Comparison of ENCODE assay signal across 24 mouse cellular contexts in the genomic region with DNA sequence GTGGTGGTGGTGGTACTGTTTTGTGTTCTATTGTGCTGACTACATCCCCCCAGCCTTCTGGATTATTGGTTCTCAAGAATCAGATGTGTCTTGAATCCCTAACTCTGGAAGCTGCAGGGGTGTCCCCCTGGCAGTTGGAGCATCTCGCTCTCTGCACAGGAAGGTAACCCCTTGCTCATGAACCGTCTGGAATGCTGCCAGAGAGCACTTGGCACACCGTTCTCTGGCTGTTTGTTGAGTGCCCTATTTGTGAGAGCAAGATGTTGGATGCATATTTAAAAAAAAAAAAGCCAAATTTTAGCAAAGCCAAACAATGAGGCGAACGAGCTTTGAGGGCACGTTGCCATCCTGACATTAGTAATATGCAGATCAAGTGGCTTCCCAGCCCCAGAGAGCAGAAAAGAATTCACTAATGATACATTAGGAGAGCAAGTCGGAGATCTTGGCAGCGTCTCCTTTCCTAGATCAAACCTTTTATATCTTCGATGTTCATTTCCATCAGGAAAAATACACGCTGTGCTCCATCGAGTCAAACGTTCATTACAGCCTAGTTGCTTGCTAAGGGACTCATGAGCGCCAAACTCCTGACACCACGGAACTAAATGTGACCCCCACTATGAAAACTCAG. TPM values are rescaled to one million over a fixed set of nuclear protein-coding genes. Genes with fewer than 3 reads are reported as not detected.
A peak's percentile ranks its signal among the peaks of the same experiment; 100 is the strongest.
DNase-seq lines count a peak whose midpoint lies in the region; ATAC-seq and TF ChIP-seq lines count a peak whose summit lies in the region.
"Had no signal": no experiment of that assay in that cellular context is flagged by ENCODE, and none has a peak within 500 bp of the region (broad histone marks: within the 10 kb centered on the region; RNA-seq: fewer than 3 reads in every experiment).

No protein-coding gene starts in this region.

- no peak for TF ChIP-seq CTCF in forebrain, postnatal 0 days (IDR thresholded peaks at IDR 0.05; ENCODE audit: low read depth)

- H3K27me3 ChIP-seq in forebrain, postnatal 0 days (ENCODE audit: insufficient read depth, low read length): peaks cover 20% of the 10 kb centered on the region
- peaks cover 38% of the 10 kb centered on the region for H3K27me3 ChIP-seq in forebrain, embryonic 13.5 days
- H3K27me3 ChIP-seq: Patski had no signal

- H3K4me3 ChIP-seq in forebrain, postnatal 0 days (ENCODE audit: low read depth, low read length): no peak overlapping the region
- no peak overlapping the region for H3K4me3 ChIP-seq in forebrain, embryonic 13.5 days
- H3K4me3 ChIP-seq: embryonic facial prominence, embryonic 13.5 days; heart, embryonic 15.5 days; hindbrain, embryonic 15.5 days; intestine, embryonic 15.5 days; limb, embryonic 10.5 days; midbrain, embryonic 15.5 days had no signal

- no peak overlapping the region for H3K4me2 ChIP-seq in forebrain, postnatal 0 days (ENCODE audit: low read depth)
- H3K4me2 ChIP-seq in forebrain, embryonic 13.5 days: no peak overlapping the region
- H3K4me2 ChIP-seq: embryonic facial prominence, embryonic 13.5 days; heart, embryonic 15.5 days; hindbrain, embryonic 15.5 days; intestine, embryonic 15.5 days; midbrain, embryonic 15.5 days had no signal

- no peaks in the 10 kb centered on the region for H3K9me3 ChIP-seq in forebrain, postnatal 0 days (ENCODE audit: low read length)
- no peaks in the 10 kb centered on the region for H3K9me3 ChIP-seq in forebrain, embryonic 13.5 days (replicated peaks)
- H3K9me3 ChIP-seq: embryonic facial prominence, embryonic 13.5 days; heart, embryonic 15.5 days; hindbrain, embryonic 15.5 days; intestine, embryonic 15.5 days; limb, embryonic 10.5 days; midbrain, embryonic 15.5 days had no signal

- ATAC-seq in forebrain, postnatal 0 days: peak; percentile 47; the same call in 1 of the 2 replicates
- no peak for ATAC-seq in forebrain, embryonic 13.5 days
- ATAC-seq: activated CD4-positive, CD25-positive, alpha-beta regulatory T cell, adult 4 months; intestine, embryonic 15.5 days; midbrain, embryonic 15.5 days; Patski had no signal

- DNase-seq in forebrain, postnatal 0 days: peak; percentile 55
- DNase-seq in Muller cell, postnatal 12 days (ENCODE audit: inconsistent ontology term): peak; percentile 46
- peak; percentile 77 for DNase-seq in brain, adult 2 months (ENCODE audit: low read depth, low spot score)
- DNase-seq in cerebellum, postnatal 10 days: peak; percentile 79 to 80
- no peak for DNase-seq in layer of hippocampus, adult 8-10 months (ENCODE audit: low spot score in 2 of 2)
- no peak for DNase-seq in T-cell, adult 2 months (ENCODE audit: low spot score)
- DNase-seq: adrenal gland, postnatal 14 days; heart, postnatal 4 days; kidney, adult 9 months; kidney, postnatal 25 days; lung, adult 18-20 months; lung, postnatal 14 days; thymus, postnatal 25 days had no signal

- H3K9ac ChIP-seq in forebrain, postnatal 0 days: no peak overlapping the region
- no peak overlapping the region for H3K9ac ChIP-seq in forebrain, embryonic 13.5 days
- H3K9ac ChIP-seq: embryonic facial prominence, embryonic 13.5 days; heart, embryonic 15.5 days; hindbrain, embryonic 15.5 days; intestine, embryonic 15.5 days; midbrain, embryonic 15.5 days had no signal

- H3K36me3 ChIP-seq in forebrain, postnatal 0 days (ENCODE audit: insufficient read depth): no peaks in the 10 kb centered on the region
- no peaks in the 10 kb centered on the region for H3K36me3 ChIP-seq in forebrain, embryonic 13.5 days (ENCODE audit: poor library complexity, severe bottlenecking)
- H3K36me3 ChIP-seq: embryonic facial prominence, embryonic 13.5 days; hindbrain, embryonic 15.5 days; intestine, embryonic 15.5 days; limb, embryonic 10.5 days; midbrain, embryonic 15.5 days had no signal

- H3K4me1 ChIP-seq in forebrain, postnatal 0 days (ENCODE audit: insufficient read depth): peaks cover 6% of the 10 kb centered on the region; the same call in 1 of the 2 replicates
- peaks cover 13% of the 10 kb centered on the region for H3K4me1 ChIP-seq in forebrain, embryonic 13.5 days

- no peak overlapping the region for H3K27ac ChIP-seq in forebrain, postnatal 0 days (ENCODE audit: low read depth, low read length)
- H3K27ac ChIP-seq in forebrain, embryonic 13.5 days: no peak overlapping the region
- H3K27ac ChIP-seq: embryonic facial prominence, embryonic 13.5 days; heart, embryonic 15.5 days; hindbrain, embryonic 15.5 days; intestine, embryonic 15.5 days; limb, embryonic 10.5 days; midbrain, embryonic 15.5 days had no signal

- 23% methylated on average over 14 of the region's 14 CpGs for WGBS in forebrain, postnatal 0 days
- WGBS in forebrain, embryonic 13.5 days: 62% methylated on average over 14 of the region's 14 CpGs

RNA-seq across cellular contexts. Expression of a gene that starts 5.5 kb away (rescaled TPM):
- total RNA-seq in forebrain, postnatal 0 days (2014; rRNA removed): 1.0 and 1.4 TPM in 2 replicates
- 1.2 TPM in 2 replicates for polyA plus RNA-seq in forebrain, postnatal 0 days (2015; fragmentation: Nextera tagmentation; extraction: Ambion mirVana)
- polyA plus RNA-seq in forebrain, embryonic 13.5 days (2015; fragmentation: Nextera tagmentation; extraction: Ambion mirVana): 0.81 and 1.1 TPM in 2 replicates
- total RNA-seq in layer of hippocampus, adult 8-10 months (2022): 1 to 10 TPM in 3 of 4 experiments, under 1 TPM in 1; 0.60 to 1.9 (median 1.5) TPM
- total RNA-seq: granulocyte monocyte progenitor cell, adult 5-6 weeks; megakaryocyte, adult 5-6 weeks had no signal
- polyA plus RNA-seq: activated CD4-positive, CD25-positive, alpha-beta regulatory T cell, adult 4 months had no signal

RNA-seq across cellular contexts. Expression of a gene that starts 9.5 kb away (rescaled TPM):
- total RNA-seq in forebrain, postnatal 0 days (2014; rRNA removed): 44.4 and 56.3 TPM in 2 replicates
- polyA plus RNA-seq in forebrain, postnatal 0 days (2015; fragmentation: Nextera tagmentation; extraction: Ambion mirVana): 17.8 and 20.6 TPM in 2 replicates
- 7.6 and 9.0 TPM in 2 replicates for polyA plus RNA-seq in forebrain, embryonic 13.5 days (2015; fragmentation: Nextera tagmentation; extraction: Ambion mirVana)
- total RNA-seq in layer of hippocampus, adult 8-10 months (2022): 100 to 1,000 TPM; 168 to 185 (median 182) TPM
- polyA plus RNA-seq: activated CD4-positive, CD25-positive, alpha-beta regulatory T cell, adult 4 months had no signal

RNA-seq across cellular contexts. Expression of a gene that starts 47.8 kb away (rescaled TPM):
- total RNA-seq in forebrain, postnatal 0 days (2014; rRNA removed): 135 and 164 TPM in 2 replicates
- 140 and 156 TPM in 2 replicates for polyA plus RNA-seq in forebrain, postnatal 0 days (2015; fragmentation: Nextera tagmentation; extraction: Ambion mirVana)
- 140 and 142 TPM in 2 replicates for polyA plus RNA-seq in forebrain, embryonic 13.5 days (2015; fragmentation: Nextera tagmentation; extraction: Ambion mirVana)
- 10 to 100 TPM; 41.2 to 49.8 (median 45.4) TPM for total RNA-seq in layer of hippocampus, adult 8-10 months (2022)

Comparison
In these comparisons a context has a peak if more than half of its experiments do, and no peak if none do; other contexts are left out.
1. DNase-seq: peak in forebrain, postnatal 0 days (single experiment), Muller cell, postnatal 12 days (single experiment), brain, adult 2 months (single experiment) and cerebellum, postnatal 10 days (2 of 2); none in layer of hippocampus, adult 8-10 months (0 of 2) and T-cell, adult 2 months (single experiment).